ENCODE assay signal across 21 mouse cellular contexts in genomic region chr6:133972054-133972705, GRCm38 (mm10).
DNase-seq lines count a peak whose midpoint lies in the region; ATAC-seq and TF ChIP-seq lines count a peak whose summit lies in the region.
"Had no signal": no experiment of that assay in that cellular context is flagged by ENCODE, and none has a peak within 500 bp of the region (broad histone marks: within the 10 kb centered on the region; RNA-seq: fewer than 3 reads in every experiment).

No protein-coding gene starts in this region.

- no peaks in the 10 kb centered on the region for H3K36me3 ChIP-seq in heart, embryonic 10.5 days
- no peaks in the 10 kb centered on the region for H3K36me3 ChIP-seq in liver, embryonic 14.5 days (replicated peaks; ENCODE audit: control insufficient read depth, insufficient read depth, low read depth)
- no peaks in the 10 kb centered on the region for H3K36me3 ChIP-seq in liver, embryonic 11.5 days (ENCODE audit: control insufficient read depth, insufficient read depth, low read length)
- no peaks in the 10 kb centered on the region for H3K36me3 ChIP-seq in embryonic facial prominence, embryonic 13.5 days
- H3K36me3 ChIP-seq in embryonic facial prominence, embryonic 15.5 days, result no peaks in the 10 kb centered on the region
- H3K36me3 ChIP-seq: heart, embryonic 13.5 days; hindbrain, embryonic 12.5 days; intestine, embryonic 15.5 days had no signal

- no peak overlapping the region for H3K9ac ChIP-seq in liver, embryonic 14.5 days (replicated peaks)
- no peak overlapping the region for H3K9ac ChIP-seq in liver, embryonic 11.5 days (ENCODE audit: low read depth, low read length)
- H3K9ac ChIP-seq in embryonic facial prominence, embryonic 13.5 days, result no peak overlapping the region
- no peak overlapping the region for H3K9ac ChIP-seq in embryonic facial prominence, embryonic 15.5 days
- H3K9ac ChIP-seq: forebrain, embryonic 13.5 days; forebrain, postnatal 0 days; heart, embryonic 13.5 days; hindbrain, embryonic 12.5 days; intestine, embryonic 15.5 days had no signal

- H3K27ac ChIP-seq in heart, embryonic 10.5 days, result no peak overlapping the region
- no peak overlapping the region for H3K27ac ChIP-seq in liver, embryonic 14.5 days
- no peak overlapping the region for H3K27ac ChIP-seq in liver, embryonic 11.5 days (ENCODE audit: low read depth, low read length)
- no peak overlapping the region for H3K27ac ChIP-seq in embryonic facial prominence, embryonic 13.5 days
- H3K27ac ChIP-seq in embryonic facial prominence, embryonic 15.5 days (replicated peaks), result no peak overlapping the region
- H3K27ac ChIP-seq: forebrain, embryonic 13.5 days; heart, embryonic 13.5 days; hindbrain, embryonic 12.5 days; intestine, embryonic 15.5 days had no signal

- H3K4me2 ChIP-seq in liver, embryonic 14.5 days (ENCODE audit: low read depth), result no peak overlapping the region
- no peak overlapping the region for H3K4me2 ChIP-seq in liver, embryonic 11.5 days
- no peak overlapping the region for H3K4me2 ChIP-seq in embryonic facial prominence, embryonic 13.5 days
- no peak overlapping the region for H3K4me2 ChIP-seq in embryonic facial prominence, embryonic 15.5 days (replicated peaks)
- H3K4me2 ChIP-seq: forebrain, embryonic 13.5 days; heart, embryonic 13.5 days; hindbrain, embryonic 12.5 days; intestine, embryonic 15.5 days had no signal

- peak; percentile 69 for DNase-seq in heart, embryonic 10.5 days (ENCODE audit: low spot score)
- no peak for DNase-seq in heart, adult 8-10 months (ENCODE audit: low spot score)
- no peak for DNase-seq in liver, embryonic 14.5 days (ENCODE audit: low read depth in 3 of 3, low spot score in 3 of 3)
- no peak for DNase-seq in liver, embryonic 11.5 days (ENCODE audit: low spot score)
- no peak for DNase-seq in spleen, postnatal 10 days (ENCODE audit: low spot score in 2 of 2)
- DNase-seq: adrenal gland, postnatal 14 days; cerebellum, adult 11-12 months; cerebellum, adult 9-10 months; cerebellum, postnatal 25 days; forebrain, postnatal 0 days; gastrocnemius, postnatal 14 days; heart, postnatal 4 days had no signal

- no peaks in the 10 kb centered on the region for H3K9me3 ChIP-seq in heart, embryonic 10.5 days
- H3K9me3 ChIP-seq in liver, embryonic 14.5 days (ENCODE audit: control insufficient read depth, low read length), result no peaks in the 10 kb centered on the region
- no peaks in the 10 kb centered on the region for H3K9me3 ChIP-seq in liver, embryonic 11.5 days (ENCODE audit: control insufficient read depth, low read length)
- H3K9me3 ChIP-seq in embryonic facial prominence, embryonic 13.5 days, result no peaks in the 10 kb centered on the region
- H3K9me3 ChIP-seq in embryonic facial prominence, embryonic 15.5 days (replicated peaks), result no peaks in the 10 kb centered on the region
- H3K9me3 ChIP-seq: forebrain, embryonic 13.5 days; heart, embryonic 13.5 days; hindbrain, embryonic 12.5 days; intestine, embryonic 15.5 days had no signal

- 0 out of 2 replicates have a peak, but pooled peaks have one; percentile 26 for ATAC-seq in liver, embryonic 14.5 days (ENCODE audit: insufficient read depth)
- ATAC-seq in liver, embryonic 11.5 days (replicated peaks; ENCODE audit: low FRiP score), result no peak
- 0 out of 2 replicates have a peak, but pooled peaks have one; percentile 32 for ATAC-seq in embryonic facial prominence, embryonic 13.5 days (ENCODE audit: insufficient number of reproducible peaks, insufficient read depth, low FRiP score, low TSS enrichment, low read depth)
- peak; percentile 70 for ATAC-seq in embryonic facial prominence, embryonic 15.5 days (ENCODE audit: insufficient number of reproducible peaks, low FRiP score, low TSS enrichment, low read depth)
- ATAC-seq: activated CD4-positive, CD25-positive, alpha-beta regulatory T cell, adult 4 months; forebrain, embryonic 13.5 days; forebrain, postnatal 0 days; intestine, embryonic 15.5 days; Patski had no signal

- no peak for TF ChIP-seq EP300 in liver, embryonic 14.5 days (IDR thresholded peaks at IDR 0.05; ENCODE audit: low read depth)

- no peak overlapping the region for H3K4me3 ChIP-seq in heart, embryonic 10.5 days
- H3K4me3 ChIP-seq in liver, embryonic 14.5 days (ENCODE audit: insufficient read depth in 1 of 2, low read depth in 2 of 2, low read length in 2 of 2), result no peak overlapping the region
- no peak overlapping the region for H3K4me3 ChIP-seq in liver, embryonic 11.5 days (ENCODE audit: low read depth, low read length)
- no peak overlapping the region for H3K4me3 ChIP-seq in embryonic facial prominence, embryonic 13.5 days
- no peak overlapping the region for H3K4me3 ChIP-seq in embryonic facial prominence, embryonic 15.5 days (replicated peaks)
- H3K4me3 ChIP-seq: forebrain, embryonic 13.5 days; heart, embryonic 13.5 days; hindbrain, embryonic 12.5 days; intestine, embryonic 15.5 days had no signal

- no peak for TF ChIP-seq CTCF in liver, embryonic 14.5 days (IDR thresholded peaks at IDR 0.05; ENCODE audit: low read depth)

- H3K27me3 ChIP-seq in heart, embryonic 10.5 days (ENCODE audit: insufficient read depth, poor library complexity, severe bottlenecking), result no peaks in the 10 kb centered on the region
- H3K27me3 ChIP-seq in liver, embryonic 14.5 days (ENCODE audit: control insufficient read depth, insufficient read depth, low read length), result no peaks in the 10 kb centered on the region
- no peaks in the 10 kb centered on the region for H3K27me3 ChIP-seq in liver, embryonic 11.5 days (replicated peaks; ENCODE audit: control insufficient read depth, insufficient read depth, low read length)
- no peaks in the 10 kb centered on the region for H3K27me3 ChIP-seq in embryonic facial prominence, embryonic 13.5 days
- H3K27me3 ChIP-seq in embryonic facial prominence, embryonic 15.5 days, result no peaks in the 10 kb centered on the region
- H3K27me3 ChIP-seq: CH12.LX; forebrain, embryonic 13.5 days; heart, embryonic 13.5 days; hindbrain, embryonic 12.5 days; intestine, embryonic 15.5 days; Patski had no signal

- no peaks in the 10 kb centered on the region for H3K4me1 ChIP-seq in heart, embryonic 10.5 days
- 0 out of 4 replicates have a peak, but pooled peaks cover 0 to 2% of the 10 kb centered on the region in 2 experiments for H3K4me1 ChIP-seq in liver, embryonic 14.5 days (replicated peaks; ENCODE audit: control insufficient read depth in 2 of 2, insufficient read depth in 2 of 2, low read length in 1 of 2)
- H3K4me1 ChIP-seq in liver, embryonic 11.5 days (replicated peaks; ENCODE audit: control insufficient read depth, insufficient read depth, low read length), result no peaks in the 10 kb centered on the region
- no peaks in the 10 kb centered on the region for H3K4me1 ChIP-seq in embryonic facial prominence, embryonic 13.5 days
- H3K4me1 ChIP-seq in embryonic facial prominence, embryonic 15.5 days, result no peaks in the 10 kb centered on the region
- H3K4me1 ChIP-seq: forebrain, embryonic 13.5 days; hindbrain, embryonic 12.5 days; intestine, embryonic 15.5 days had no signal

- 73% methylated on average over 6 of the region's 6 CpGs for WGBS in heart, embryonic 10.5 days
- WGBS in liver, embryonic 14.5 days (ENCODE audit: insufficient replicate concordance), result 68% methylated on average over 6 of the region's 6 CpGs
- 83% methylated on average over 6 of the region's 6 CpGs for WGBS in liver, embryonic 11.5 days
- WGBS in embryonic facial prominence, embryonic 13.5 days, result 76% methylated on average over 6 of the region's 6 CpGs
- 65% methylated on average over 6 of the region's 6 CpGs for WGBS in embryonic facial prominence, embryonic 15.5 days
